20 mouse cellular contexts compared by ENCODE assay signal in the genomic region with DNA sequence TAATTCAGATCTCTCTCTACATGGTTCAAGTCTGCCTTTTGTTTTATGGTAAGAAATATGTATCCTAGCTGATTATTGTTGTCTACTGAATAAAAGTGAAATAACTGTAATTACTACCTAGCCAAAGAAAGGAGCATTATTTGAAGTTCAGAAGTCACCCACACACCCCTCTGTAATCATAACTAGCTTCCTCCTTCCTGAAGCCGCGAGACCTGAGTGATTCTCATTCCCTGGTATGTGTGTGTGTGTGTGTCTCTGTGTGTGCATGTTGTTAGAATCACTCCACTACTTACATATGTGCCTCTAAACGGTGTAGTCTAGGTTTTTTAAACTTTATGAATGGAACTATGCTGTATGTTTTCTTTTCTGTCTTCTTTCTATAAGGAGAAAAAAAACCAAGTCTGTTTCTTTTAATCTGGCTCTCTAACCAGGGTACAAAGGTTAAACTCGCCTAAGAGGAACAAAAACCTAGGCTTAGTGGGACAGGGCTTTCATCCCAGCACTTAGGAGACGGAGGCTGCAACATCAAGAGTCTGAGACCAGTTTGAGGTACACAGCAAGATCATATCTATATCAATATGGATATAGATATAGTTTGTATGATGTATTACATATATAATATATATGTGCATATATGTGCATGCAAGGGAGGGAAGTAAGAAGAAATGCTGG. TPM values are rescaled to one million over a fixed set of nuclear protein-coding genes. Genes with fewer than 3 reads are reported as not detected.
"Had no signal": no experiment of that assay in that cellular context is flagged by ENCODE, and none has a peak within 500 bp of the region (broad histone marks: within the 10 kb centered on the region; RNA-seq: fewer than 3 reads in every experiment).

No protein-coding gene starts in this region.

- H3K27me3 ChIP-seq: kidney, embryonic 15.5 days; limb, embryonic 12.5 days; limb, embryonic 15.5 days; liver, embryonic 13.5 days; midbrain, embryonic 12.5 days; midbrain, embryonic 15.5 days; neural tube, embryonic 13.5 days had no signal

- H3K9me3 ChIP-seq: kidney, embryonic 15.5 days; limb, embryonic 15.5 days; liver, embryonic 13.5 days; midbrain, embryonic 12.5 days; midbrain, embryonic 15.5 days; neural tube, embryonic 13.5 days had no signal

- ATAC-seq: midbrain, embryonic 15.5 days had no signal

- H3K27ac ChIP-seq: kidney, embryonic 15.5 days; limb, embryonic 12.5 days; limb, embryonic 15.5 days; liver, embryonic 13.5 days; macrophage; midbrain, embryonic 12.5 days; midbrain, embryonic 15.5 days; neural tube, embryonic 13.5 days had no signal

- H3K9ac ChIP-seq: kidney, embryonic 15.5 days; limb, embryonic 12.5 days; limb, embryonic 15.5 days; liver, embryonic 13.5 days; midbrain, embryonic 12.5 days; midbrain, embryonic 15.5 days; neural tube, embryonic 13.5 days had no signal

- H3K36me3 ChIP-seq: kidney, embryonic 15.5 days; limb, embryonic 12.5 days; limb, embryonic 15.5 days; liver, embryonic 13.5 days; midbrain, embryonic 12.5 days; midbrain, embryonic 15.5 days; neural tube, embryonic 13.5 days had no signal

- H3K4me1 ChIP-seq: liver, embryonic 13.5 days; midbrain, embryonic 12.5 days; midbrain, embryonic 15.5 days; neural tube, embryonic 13.5 days had no signal

- H3K4me2 ChIP-seq: kidney, embryonic 15.5 days; limb, embryonic 12.5 days; limb, embryonic 15.5 days; liver, embryonic 13.5 days; midbrain, embryonic 12.5 days; midbrain, embryonic 15.5 days; neural tube, embryonic 13.5 days had no signal

- DNase-seq: kidney, adult 18-20 months; kidney, postnatal 14 days; kidney, postnatal 4 days; left cerebral cortex, postnatal 4 days; liver, embryonic 13.5 days; lung, adult 2 months; retina, postnatal 1 day; right cerebral cortex, postnatal 25 days; thymus, adult 2 months; thymus, postnatal 14 days; thymus, postnatal 4 days had no signal

- H3K4me3 ChIP-seq: kidney, embryonic 15.5 days; limb, embryonic 12.5 days; limb, embryonic 15.5 days; liver, embryonic 13.5 days; midbrain, embryonic 12.5 days; midbrain, embryonic 15.5 days; neural tube, embryonic 13.5 days had no signal

RNA-seq across cellular contexts. Expression of a gene that starts 11.4 kb away (rescaled TPM):
- polyA plus RNA-seq: limb, embryonic 15.5 days; liver, embryonic 13.5 days; liver, embryonic 16.5 days; macrophage; midbrain, embryonic 12.5 days; midbrain, embryonic 15.5 days; neural tube, embryonic 13.5 days; spleen, adult 2 months had no signal
